Mouse (Mus musculus): ENCODE results near the gene Tsc22d4. TPM values are rescaled to one million over a fixed set of nuclear protein-coding genes. Genes with fewer than 3 reads are reported as not detected.

Gene Tsc22d4
- total RNA-seq (2021): 10 to 100 TPM; 79.5 to 84.6 TPM
- long read RNA-seq, experiment 1, transcript Tsc22d4-202 (5 exons, 3,983 nt): major isoform, 22 of 60 reads
- long read RNA-seq, experiment 1, partial matches to known transcripts: 37 of 60 reads
- long read RNA-seq, experiment 1, other reads (novel, unspliced or antisense): 0 of 60 reads
- long read RNA-seq, experiment 2, transcript Tsc22d4-202 (5 exons, 3,983 nt): major isoform, 33 of 42 reads
- long read RNA-seq, experiment 2, partial matches to known transcripts: 8 of 42 reads
- long read RNA-seq, experiment 2, other reads (novel, unspliced or antisense): 0 of 42 reads

DNA sequence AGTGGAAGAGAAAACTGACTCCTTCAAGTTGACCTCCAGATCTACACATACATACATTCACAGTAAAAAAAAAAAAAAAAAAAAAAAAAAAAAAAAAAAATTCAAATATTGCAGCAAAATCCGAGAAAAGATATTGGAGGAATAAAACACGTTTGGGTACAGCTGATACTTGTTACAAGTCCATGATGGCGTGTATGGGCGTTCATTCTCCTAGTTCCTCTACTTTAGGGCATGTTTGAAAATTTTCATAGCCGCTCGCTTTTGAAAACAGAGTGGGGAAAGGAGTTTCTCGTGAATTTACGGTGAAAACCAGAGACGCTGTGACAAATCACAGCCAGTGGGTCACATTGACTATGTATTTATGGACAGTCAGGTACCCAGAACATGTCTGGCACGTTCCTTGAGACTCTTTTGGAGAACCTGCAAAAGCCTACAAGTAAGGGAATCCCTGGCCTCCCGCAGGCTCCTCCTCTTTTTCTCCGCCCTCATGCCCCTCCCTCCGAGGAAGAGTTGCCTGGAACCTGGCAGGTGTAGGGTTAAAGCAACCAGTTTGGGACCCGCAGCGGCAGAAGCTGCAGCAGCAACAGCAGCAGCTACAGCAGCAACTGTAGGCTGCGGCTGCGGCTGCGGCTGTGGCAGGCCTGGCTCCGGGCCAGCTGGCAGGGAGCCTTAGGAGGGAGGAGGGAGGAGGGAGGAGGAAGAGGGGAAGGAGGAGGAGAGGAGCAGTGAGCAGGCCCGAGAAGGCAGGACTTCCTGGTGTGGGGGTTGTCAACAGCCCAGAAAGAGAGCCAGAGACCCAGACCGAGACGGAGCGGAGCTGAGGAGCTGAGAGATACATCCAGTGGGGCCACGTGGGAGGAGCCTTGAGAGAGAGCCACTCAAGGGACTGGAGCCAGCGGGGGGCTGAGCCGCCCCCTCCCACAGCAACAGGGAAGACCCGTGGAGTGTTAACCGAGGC is at the start of gene Tsc22d4:
Gene Tsc22d4, plus strand, starts transcription at position 517 of the 958 bp plus-strand sequence.
- peak; percentile 93 for DNase-seq

GRCm38 (mm10) chr5:137695930-137696329 is 49.6 kb upstream of the Tsc22d4 start:
- DNase-seq: no peak

DNA sequence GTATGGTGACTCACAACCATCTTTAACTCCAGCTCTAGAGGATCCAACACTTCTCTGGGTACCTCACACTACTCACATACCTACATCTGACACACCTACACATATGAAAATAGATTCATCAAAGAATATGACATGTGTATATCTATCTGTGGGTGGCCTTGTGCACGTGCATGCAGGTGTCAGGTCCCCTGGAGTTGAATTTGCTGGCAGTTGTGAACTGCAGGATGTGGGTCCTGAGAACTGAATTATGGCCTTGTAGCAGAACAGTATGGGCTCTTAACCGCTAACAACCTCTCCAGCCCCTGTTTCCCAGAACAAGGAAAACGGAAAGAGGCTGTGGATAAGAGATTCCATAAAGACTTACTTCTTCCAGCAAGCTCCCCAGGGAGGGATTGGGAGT is 46.5 kb upstream of the Tsc22d4 start:
- DNase-seq: no peak

DNA sequence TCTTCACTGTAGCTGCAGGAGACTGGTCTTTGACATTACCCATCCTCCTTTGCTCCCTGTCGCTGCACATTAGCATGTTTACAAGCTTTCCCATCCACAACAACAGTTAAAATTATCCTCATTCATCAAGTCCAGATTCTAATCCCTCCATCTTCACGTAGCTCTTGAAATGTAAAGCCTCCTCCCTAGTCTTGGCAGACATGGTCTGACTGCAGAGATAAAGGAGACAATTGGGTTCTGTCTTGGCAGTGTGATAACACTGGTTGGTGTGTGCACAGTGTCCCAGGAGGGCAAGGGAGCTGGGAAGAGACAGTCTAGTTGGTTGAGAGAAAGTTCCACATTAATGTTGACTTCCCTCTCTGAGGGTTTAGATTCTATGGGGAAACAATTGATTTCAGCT is 45.7 kb upstream of the Tsc22d4 start:
- DNase-seq: no peak

DNA sequence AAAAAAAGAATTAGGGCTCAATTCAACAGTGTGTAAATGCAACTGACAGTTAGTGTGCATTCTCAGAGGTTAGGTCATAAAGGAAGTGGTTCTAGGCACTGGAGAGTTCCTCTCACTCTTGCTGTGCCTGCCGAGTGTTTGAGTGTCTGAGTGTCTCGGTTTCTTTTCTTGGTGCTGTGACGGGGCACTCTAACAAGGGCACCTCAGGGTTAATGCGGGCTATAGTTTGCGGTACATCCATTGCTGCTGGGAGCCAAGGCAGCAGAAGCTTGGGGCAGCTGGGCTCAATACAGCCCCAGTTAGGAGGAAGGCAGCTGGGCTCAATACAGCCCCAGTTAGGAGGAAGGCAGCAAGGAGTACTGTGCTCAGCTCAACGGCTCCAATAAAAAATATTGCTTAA is 40.3 kb upstream of the Tsc22d4 start:
- no peak for DNase-seq

DNA sequence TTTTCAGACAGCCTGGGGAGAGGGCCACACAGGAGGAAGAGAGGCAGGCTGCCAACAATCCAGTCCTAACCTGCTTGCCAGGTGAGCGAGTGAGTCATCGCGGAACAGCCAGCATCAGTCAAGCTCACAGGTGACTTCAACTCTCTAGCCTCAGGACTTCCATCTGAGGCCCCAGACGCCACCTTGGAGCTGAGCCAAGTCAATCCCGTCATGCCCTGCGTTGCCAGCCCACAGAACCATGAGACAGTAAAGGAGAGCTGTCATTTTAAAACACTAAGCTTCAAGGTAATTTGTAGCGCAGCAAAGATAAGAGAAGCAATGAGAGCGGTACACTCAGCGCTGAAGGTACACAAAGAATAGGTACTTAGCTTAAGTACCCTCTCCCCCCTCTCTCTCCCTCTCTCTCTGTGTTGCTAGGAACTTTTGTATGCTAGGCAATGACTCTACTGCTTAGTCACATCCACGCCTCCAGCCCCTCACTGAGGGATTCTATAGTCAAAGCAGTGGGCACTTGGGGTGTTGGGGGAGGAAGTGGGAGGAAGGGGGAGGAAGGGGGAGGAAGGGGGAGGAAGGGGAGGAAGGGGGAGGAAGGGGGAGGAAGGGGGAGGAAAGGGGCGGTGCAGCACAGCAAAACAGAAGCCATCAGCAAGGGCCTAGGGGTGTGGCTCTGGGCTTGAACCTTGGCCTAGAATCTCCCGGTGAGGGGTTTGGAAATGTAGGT is 38.5 kb upstream of the Tsc22d4 start:
- DNase-seq: peak; percentile 56 to 69

DNA sequence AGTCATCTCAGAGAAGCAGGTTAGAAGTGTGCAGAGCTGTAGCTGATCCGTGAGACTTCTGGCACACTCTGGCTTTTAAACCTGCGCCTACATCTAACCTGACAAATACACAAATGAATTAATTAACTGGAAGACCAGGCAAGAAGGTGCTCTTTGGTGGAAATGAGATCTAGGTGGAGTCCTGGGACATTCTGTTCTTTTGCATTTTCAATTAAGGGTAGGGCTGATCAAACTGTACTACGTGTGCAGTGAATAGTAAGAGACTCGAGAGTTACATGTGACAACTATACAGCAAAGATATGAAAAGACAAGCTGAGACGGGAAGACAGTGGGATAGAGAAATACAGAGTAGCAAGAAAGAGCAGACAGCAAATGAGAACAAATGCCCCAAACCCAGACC is 32.1 kb upstream of the Tsc22d4 start:
- no peak for DNase-seq

DNA sequence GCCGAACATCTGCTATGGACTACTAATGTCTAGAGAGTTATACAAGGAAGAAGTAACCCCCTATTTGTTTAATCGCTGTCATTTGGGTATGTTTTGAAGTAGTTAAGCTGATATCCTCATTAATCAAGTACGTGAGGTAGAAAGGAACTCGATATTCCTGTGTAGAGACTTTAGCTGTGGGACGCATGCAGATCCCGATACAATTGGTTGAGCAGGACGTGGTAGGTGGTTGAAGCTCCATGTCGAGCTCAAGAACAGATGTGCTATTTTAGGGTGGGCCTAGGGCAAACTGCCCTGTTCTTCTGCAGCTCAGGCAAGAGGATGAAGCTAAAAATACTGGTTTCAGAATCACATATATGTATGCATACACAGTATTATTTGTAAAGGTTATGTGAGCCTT is 29.8 kb upstream of the Tsc22d4 start:
- no peak for DNase-seq

GRCm38 (mm10) chr5:137718020-137718790 is 27.3 kb upstream of the Tsc22d4 start:
- DNase-seq: no peak

DNA sequence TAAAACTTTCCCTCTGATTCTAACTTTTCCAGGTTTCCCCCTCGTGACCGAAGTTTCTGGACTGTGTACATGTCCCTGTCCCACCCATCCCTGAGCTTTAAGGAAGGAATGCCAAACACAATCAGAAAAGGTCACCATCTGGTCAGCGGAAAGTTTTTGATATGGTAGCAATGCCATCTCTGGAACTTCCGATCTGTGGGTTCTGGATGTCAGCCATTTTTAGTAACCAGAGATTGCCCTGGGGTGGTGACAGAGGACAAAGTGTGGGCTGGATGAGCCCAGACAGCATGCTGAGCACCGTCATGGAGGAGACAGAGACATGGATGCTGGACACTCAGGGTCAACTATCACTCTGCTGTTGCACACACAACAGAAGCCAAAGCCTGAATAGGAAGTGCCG is 26.4 kb upstream of the Tsc22d4 start:
- DNase-seq: no peak

GRCm38 (mm10) chr5:137720558-137721164 is 24.9 kb upstream of the Tsc22d4 start:
- DNase-seq: peak in 1 of 2 experiments; percentile 36

DNA sequence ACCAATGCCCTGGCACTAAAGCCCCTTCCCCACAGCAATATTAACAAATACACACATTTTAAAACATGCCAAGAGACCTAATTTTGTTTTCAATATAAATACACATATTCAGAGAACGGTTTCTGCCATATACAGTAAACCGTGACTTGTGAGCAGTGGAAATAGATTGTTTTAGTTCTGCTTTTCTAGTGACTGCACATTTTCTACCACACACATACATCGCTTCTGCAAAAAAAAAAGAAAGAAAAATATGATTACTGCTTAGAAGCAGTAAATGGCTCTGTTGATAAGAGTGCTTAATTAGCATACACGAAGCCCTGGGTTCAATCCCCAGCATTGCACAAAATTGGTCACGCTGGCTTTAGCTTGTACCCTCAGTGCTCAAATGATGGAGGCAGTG is 21.7 kb upstream of the Tsc22d4 start:
- DNase-seq: no peak

DNA sequence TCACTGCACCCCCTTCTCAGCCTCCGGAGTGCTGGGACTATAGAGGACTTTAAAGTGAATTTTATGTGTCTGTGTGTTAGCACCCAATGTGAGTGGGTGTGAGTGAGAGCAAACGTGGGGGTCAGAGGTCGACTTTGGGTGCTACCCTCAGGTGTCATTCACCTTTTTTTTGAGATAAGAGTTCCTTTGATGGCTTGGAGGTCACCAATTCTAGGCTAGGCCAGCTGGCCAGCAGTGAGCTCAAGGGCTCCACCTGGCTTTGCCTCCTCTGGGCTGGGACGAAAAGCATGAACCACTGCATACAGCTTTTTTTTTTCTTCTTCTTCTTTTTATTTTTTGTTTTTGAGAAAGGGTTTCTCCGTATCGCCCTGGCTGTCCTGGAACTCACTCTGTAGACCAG is 18.8 kb upstream of the Tsc22d4 start:
- DNase-seq: no peak

GRCm38 (mm10) chr5:137733638-137734288 is 11.8 kb upstream of the Tsc22d4 start:
- no peak for DNase-seq

- DNase-seq: no peak
Observed at GRCm38 (mm10) chr5:137734289-137735061, 11.1 kb upstream of the Tsc22d4 start.

DNA sequence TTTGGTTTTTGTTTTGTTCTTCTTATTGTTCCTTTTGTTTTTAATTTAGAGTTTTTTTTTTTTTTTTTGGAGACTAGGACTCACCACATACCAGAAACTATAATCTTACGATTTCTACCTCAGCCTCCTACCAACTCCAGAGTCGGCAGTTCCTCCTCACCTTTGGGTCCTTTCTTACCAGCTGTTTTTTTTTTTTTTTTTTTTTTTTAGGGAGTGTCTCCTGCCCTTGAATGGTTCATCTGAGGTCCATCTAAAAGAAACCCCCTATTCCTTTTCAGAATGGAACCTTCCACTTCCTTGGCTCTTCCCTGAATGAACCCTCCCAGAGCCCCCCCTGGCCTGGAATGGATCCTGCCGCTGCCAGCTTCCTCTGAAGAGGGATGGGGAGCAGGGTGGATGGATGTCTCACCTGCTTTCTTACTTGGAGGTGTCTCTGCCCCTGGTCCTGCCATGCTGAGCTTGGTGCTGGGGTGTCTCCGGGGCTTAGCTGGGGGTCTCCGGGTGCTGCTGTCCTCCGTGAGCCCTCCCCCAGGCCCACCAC is 8.1 kb upstream of the Tsc22d4 start:
- DNase-seq: no peak

DNA sequence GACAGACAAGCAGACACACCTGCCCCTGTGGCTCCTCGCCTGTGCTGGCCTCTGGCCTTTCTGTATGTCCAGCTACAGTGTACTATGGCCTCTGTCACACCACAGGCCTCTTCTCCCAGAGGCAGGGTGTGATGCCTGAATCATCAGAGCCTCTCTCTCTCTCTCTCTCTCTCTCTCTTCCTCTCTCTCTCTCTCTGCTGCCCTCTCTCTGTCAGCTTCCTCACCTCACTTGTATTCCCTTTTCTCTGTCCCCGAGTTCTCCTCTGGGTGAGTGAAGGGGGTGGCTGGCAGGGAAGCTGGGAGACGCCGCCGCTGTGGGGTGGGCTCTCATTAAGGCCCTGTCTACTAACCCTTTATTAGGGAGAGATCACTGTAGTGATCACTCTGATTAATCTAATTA is 7.0 kb upstream of the Tsc22d4 start:
- DNase-seq: no peak

DNA sequence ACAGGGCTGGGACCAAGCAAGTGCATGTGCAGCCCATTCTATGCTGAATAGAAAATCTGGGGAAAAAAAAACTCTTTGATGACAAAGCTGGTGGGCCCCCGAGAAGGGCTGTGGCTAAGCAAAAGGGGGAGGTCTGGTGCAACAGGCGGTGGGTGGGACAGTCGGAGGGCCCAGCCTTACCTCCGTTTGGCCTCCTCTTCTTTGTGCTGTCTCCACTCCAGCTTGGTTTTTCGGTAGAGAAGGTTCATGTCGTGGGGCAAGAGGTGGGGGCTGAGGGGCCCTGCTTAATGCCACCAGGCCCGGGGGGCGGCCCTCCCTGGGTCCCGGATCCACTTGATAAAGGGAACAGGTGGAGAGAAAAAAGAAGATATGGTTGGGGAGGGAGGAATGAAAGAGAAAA is 6.1 kb upstream of the Tsc22d4 start:
- DNase-seq: no peak

DNA sequence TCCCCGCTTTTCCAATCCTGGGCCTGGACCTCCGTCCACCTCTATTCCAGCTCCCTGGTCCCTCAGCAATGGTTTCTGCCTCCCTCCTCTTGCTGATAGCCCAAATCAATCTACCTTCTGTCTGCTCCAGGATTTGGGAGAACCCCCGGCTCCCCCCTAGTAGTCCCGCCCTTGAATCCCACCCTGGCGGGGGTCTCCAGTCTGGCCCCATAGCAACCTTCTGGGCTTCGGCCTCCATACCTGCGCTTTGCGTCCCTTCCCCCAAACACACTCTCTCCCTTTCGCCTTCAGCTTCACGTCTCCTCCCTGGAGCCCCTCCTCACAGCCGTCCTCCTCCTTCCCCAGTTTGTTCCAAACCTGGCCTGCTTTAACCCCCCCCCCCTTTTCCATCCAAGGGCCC is 5.0 kb upstream of the Tsc22d4 start:
- no peak for DNase-seq

Data from adrenal gland, postnatal 36 days (tissue).